Mouse (Mus musculus): Measurements from ENCODE around the gene Olfr1032. TPM values are rescaled to one million over a fixed set of nuclear protein-coding genes. Genes with fewer than 3 reads are reported as not detected.

Olfr1032 gene
- polyA plus RNA-seq, 1 experiment from 2014 or later, result not detected

Other genes with a start within 250 kb of the Olfr1032 start
- gene Olfr1012, start 242.8 kb upstream of the Olfr1032 start, polyA plus RNA-seq (2015; fragmentation: Nextera tagmentation; extraction: Ambion mirVana), result not detected in 2 replicates
- not detected in 2 replicates for gene Olfr1013, start 238.4 kb upstream of the Olfr1032 start, polyA plus RNA-seq (2015; fragmentation: Nextera tagmentation; extraction: Ambion mirVana)
- gene Olfr1014, start 232.8 kb upstream of the Olfr1032 start, polyA plus RNA-seq (2015; fragmentation: Nextera tagmentation; extraction: Ambion mirVana), result not detected in 2 replicates
- gene Olfr1015, start 223.5 kb upstream of the Olfr1032 start, polyA plus RNA-seq (2015; fragmentation: Nextera tagmentation; extraction: Ambion mirVana), result not detected in 2 replicates
- gene Olfr1016, start 203.0 kb upstream of the Olfr1032 start, polyA plus RNA-seq (2015; fragmentation: Nextera tagmentation; extraction: Ambion mirVana), result not detected in 2 replicates
- gene Olfr1018, start 187.1 kb upstream of the Olfr1032 start, polyA plus RNA-seq (2015; fragmentation: Nextera tagmentation; extraction: Ambion mirVana), result not detected in 2 replicates
- gene Olfr1019, start 160.1 kb upstream of the Olfr1032 start, polyA plus RNA-seq (2015; fragmentation: Nextera tagmentation; extraction: Ambion mirVana), result not detected in 2 replicates
- not detected in 2 replicates for gene Olfr1020, start 158.5 kb upstream of the Olfr1032 start, polyA plus RNA-seq (2015; fragmentation: Nextera tagmentation; extraction: Ambion mirVana)
- gene Olfr1022, start 136.9 kb upstream of the Olfr1032 start, polyA plus RNA-seq (2015; fragmentation: Nextera tagmentation; extraction: Ambion mirVana), result not detected in 2 replicates
- gene Olfr1023, start 119.9 kb upstream of the Olfr1032 start, polyA plus RNA-seq (2015; fragmentation: Nextera tagmentation; extraction: Ambion mirVana), result not detected in 2 replicates
- gene Olfr1024, start 100.5 kb upstream of the Olfr1032 start, polyA plus RNA-seq (2015; fragmentation: Nextera tagmentation; extraction: Ambion mirVana), result not detected in 2 replicates
- not detected in 2 replicates for gene Olfr1025-ps1, start 90.3 kb upstream of the Olfr1032 start, polyA plus RNA-seq (2015; fragmentation: Nextera tagmentation; extraction: Ambion mirVana)
- not detected in 2 replicates for gene Olfr1026, start 84.0 kb upstream of the Olfr1032 start, polyA plus RNA-seq (2015; fragmentation: Nextera tagmentation; extraction: Ambion mirVana)
- gene Olfr1028, start 55.1 kb upstream of the Olfr1032 start, polyA plus RNA-seq (2015; fragmentation: Nextera tagmentation; extraction: Ambion mirVana), result not detected in 2 replicates
- not detected in 2 replicates for gene Olfr1029, start 31.6 kb upstream of the Olfr1032 start, polyA plus RNA-seq (2015; fragmentation: Nextera tagmentation; extraction: Ambion mirVana)
- not detected in 2 replicates for gene Olfr1030, start 26.3 kb upstream of the Olfr1032 start, polyA plus RNA-seq (2015; fragmentation: Nextera tagmentation; extraction: Ambion mirVana)
- gene Olfr1031, start 15.2 kb upstream of the Olfr1032 start, polyA plus RNA-seq (2015; fragmentation: Nextera tagmentation; extraction: Ambion mirVana), result not detected in 2 replicates
- 3.9 and 5.5 TPM in 2 replicates for gene Olfr1033, start 15.1 kb downstream of the Olfr1032 start, polyA plus RNA-seq (2015; fragmentation: Nextera tagmentation; extraction: Ambion mirVana)
- 0.10 TPM in 1 of 2 replicates, not detected in the other for gene Olfr1034, start 40.3 kb downstream of the Olfr1032 start, polyA plus RNA-seq (2015; fragmentation: Nextera tagmentation; extraction: Ambion mirVana)
- not detected in 2 replicates for gene Olfr1036, start 68.5 kb downstream of the Olfr1032 start, polyA plus RNA-seq (2015; fragmentation: Nextera tagmentation; extraction: Ambion mirVana)
- gene Olfr1037, start 81.8 kb downstream of the Olfr1032 start, polyA plus RNA-seq (2015; fragmentation: Nextera tagmentation; extraction: Ambion mirVana), result not detected in 2 replicates
- not detected in 2 replicates for gene Olfr1039, start 130.4 kb downstream of the Olfr1032 start, polyA plus RNA-seq (2015; fragmentation: Nextera tagmentation; extraction: Ambion mirVana)
- not detected in 2 replicates for gene Olfr1040, start 141.2 kb downstream of the Olfr1032 start, polyA plus RNA-seq (2015; fragmentation: Nextera tagmentation; extraction: Ambion mirVana)
- not detected in 2 replicates for gene Olfr1042, start 156.3 kb downstream of the Olfr1032 start, polyA plus RNA-seq (2015; fragmentation: Nextera tagmentation; extraction: Ambion mirVana)
- not detected in 2 replicates for gene Olfr1043, start 162.0 kb downstream of the Olfr1032 start, polyA plus RNA-seq (2015; fragmentation: Nextera tagmentation; extraction: Ambion mirVana)
- gene Olfr1044, start 172.3 kb downstream of the Olfr1032 start, polyA plus RNA-seq (2015; fragmentation: Nextera tagmentation; extraction: Ambion mirVana), result not detected in 2 replicates
- not detected in 2 replicates for gene Olfr52, start 180.1 kb downstream of the Olfr1032 start, polyA plus RNA-seq (2015; fragmentation: Nextera tagmentation; extraction: Ambion mirVana)
- gene Olfr1045, start 197.5 kb downstream of the Olfr1032 start, polyA plus RNA-seq (2015; fragmentation: Nextera tagmentation; extraction: Ambion mirVana), result not detected in 2 replicates
- gene Olfr1046, start 213.8 kb downstream of the Olfr1032 start, polyA plus RNA-seq (2015; fragmentation: Nextera tagmentation; extraction: Ambion mirVana), result not detected in 2 replicates
- not detected in 2 replicates for gene Olfr1047, start 225.9 kb downstream of the Olfr1032 start, polyA plus RNA-seq (2015; fragmentation: Nextera tagmentation; extraction: Ambion mirVana)
- not detected in 2 replicates for gene Olfr1048, start 234.7 kb downstream of the Olfr1032 start, polyA plus RNA-seq (2015; fragmentation: Nextera tagmentation; extraction: Ambion mirVana)

Data from lung, embryonic 16.5 days (tissue).